Mouse (Mus musculus) cerebellum, adult 2 months (tissue): Measurements from ENCODE around the gene Vwa7.

Source experiments
- CTCF ChIP-seq: fragments of 200-500 bp; IDR thresholded peaks from 2 replicates; pipeline ENCODE4 v1.5.1; 2011; ENCODE audit warnings: low read depth, mild to moderate bottlenecking, control low read depth, low read length, moderate library complexity, borderline replicate concordance; ENCODE audit not compliant: insufficient read depth
- POLR2A ChIP-seq: fragments of 200-500 bp; IDR thresholded peaks from 2 replicates; pipeline ENCODE4 v1.6.1; 2011; ENCODE audit warnings: low read length, control low read depth, borderline replicate concordance; ENCODE audit not compliant: insufficient read depth

DNA sequence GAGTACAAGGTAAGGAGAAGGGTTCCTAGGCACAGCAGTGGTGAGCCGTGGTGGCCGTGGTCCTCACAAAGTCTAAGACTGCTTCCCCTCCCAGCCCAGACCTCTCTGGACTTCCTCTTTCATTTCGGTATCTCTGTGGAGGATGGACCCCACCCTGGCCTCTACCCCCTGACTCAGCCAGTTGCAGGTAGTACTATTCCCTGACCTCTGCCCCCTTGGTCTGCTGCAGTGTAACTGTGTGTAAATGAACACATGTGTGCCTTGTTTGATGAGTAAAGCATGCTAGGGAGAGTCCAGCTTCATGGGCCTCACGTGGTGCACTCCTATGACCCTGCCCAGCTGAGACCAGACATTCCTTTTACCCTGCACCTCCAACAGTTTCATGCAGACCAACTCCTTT, 7.4 kb downstream of the Vwa7 start:
- no peak for TF ChIP-seq POLR2A
- no peak for TF ChIP-seq CTCF
